Mouse (Mus musculus): ENCODE data around the gene Hist1h2bg.
"Not testable (repeated sequence)": the region's sequence is repeated elsewhere in the genome, so short reads cannot be mapped to it uniquely, and the experiment has no call there.

The Hist1h2bg gene

DNA sequence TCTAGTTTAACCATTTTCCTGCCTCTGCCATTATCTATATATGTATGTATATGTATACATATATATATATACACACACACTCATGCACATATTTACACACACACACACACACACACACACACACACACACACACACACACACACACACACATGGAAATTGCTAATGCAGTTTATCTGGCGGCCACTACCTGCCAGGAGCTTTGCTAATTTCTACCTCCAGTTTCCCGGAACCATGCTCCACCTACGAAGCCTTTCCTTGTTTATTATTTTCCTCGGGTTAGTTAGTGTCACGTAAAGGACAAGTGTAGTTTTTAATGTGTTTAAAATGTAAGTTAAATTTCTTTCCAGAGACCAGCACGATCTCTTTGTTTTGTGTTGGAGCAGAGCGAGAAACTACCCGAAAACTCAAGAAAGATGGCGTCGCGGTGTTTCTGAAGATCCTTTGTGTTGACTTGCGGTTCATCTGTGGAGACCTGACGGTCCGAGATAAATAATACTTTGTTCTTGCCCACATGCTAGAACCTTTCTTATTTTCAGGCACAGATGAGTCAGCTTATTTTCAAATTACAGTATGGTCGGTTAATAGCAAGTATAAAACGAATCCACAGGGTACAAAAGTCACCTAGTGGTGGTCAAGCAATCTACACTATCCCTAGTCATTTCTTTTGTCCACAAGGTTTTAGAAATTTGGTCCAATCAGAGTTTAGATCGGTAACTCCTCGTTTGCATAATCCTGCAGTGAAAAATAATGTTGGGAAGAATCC is 8.3 kb upstream of the Hist1h2bg start:
- DNase-seq (ENCODE audit: low spot score): peak; percentile 78

DNA sequence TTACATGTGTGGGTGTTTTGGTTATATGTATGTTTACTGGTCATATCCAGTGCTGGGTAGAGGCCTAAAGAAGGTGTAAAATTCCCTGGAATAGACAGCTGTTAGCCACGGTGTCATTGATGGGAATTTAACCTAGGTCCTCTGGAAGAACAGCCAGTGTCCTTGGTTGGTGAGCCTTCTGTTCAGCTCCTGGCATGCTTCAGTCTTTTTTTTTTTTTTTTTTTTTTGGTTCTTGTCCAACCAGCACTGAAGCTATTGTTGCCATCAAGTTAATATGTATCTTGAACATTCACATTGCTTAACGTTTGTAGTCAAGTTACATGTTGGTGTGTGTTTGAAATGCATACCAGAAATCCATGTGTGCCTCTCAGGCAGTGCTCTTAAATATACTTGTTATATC is 6.7 kb upstream of the Hist1h2bg start:
- DNase-seq (ENCODE audit: low spot score): no peak

DNA sequence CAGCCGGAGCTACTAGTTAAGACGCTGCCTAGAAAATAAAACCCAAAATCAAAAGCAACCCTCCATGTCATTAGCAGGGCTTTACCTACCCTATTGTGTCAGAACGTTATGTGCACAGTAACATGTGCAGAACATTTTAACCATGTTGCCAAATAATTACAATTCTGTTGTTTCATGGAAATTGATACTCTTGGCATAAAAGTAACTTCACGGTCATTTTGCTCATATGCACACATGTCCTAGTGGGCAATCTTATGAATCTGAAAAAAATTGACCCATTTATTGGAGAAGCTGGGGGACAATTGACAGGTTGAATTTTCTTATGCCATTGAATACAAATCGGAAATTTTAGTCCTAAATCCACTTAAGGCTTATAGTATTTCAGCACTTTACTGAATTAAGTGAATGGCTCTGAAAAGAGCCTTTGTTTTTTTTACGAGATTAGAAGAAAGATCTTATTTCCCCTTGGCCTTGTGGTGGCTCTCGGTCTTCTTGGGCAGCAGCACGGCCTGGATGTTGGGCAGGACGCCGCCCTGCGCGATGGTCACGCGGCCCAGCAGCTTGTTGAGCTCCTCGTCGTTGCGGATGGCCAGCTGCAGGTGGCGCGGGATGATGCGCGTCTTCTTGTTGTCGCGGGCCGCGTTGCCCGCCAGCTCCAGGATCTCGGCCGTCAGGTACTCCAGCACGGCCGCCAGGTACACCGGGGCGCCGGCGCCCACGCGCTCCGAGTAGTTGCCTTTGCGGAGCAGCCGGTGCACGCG is 755 bp upstream of the Hist1h2bg start:
- not testable (repeated sequence) for DNase-seq (ENCODE audit: low spot score)

DNA sequence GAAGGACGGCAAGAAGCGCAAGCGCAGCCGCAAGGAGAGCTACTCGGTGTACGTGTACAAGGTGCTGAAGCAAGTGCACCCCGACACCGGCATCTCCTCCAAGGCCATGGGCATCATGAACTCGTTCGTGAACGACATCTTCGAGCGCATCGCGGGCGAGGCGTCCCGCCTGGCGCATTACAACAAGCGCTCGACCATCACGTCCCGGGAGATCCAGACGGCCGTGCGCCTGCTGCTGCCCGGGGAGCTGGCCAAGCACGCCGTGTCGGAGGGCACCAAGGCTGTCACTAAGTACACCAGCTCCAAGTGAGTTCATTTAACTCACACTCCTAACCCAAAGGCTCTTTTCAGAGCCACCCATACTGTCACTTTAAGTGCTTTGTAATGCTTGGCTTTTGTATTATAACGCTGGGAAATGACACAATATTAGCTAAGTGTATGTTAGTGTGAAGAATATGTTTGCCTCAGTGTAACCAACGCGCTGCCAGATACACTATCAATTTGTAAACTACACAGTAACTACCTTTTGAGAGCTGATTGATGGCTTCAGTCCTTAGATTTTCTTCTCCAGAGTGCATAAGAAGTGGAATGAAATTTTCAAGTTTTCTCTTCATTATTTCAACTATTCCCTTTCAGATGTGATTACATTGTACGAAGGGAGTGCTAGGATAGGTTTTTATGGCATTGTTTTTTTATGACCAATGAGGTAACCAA is 465 bp downstream of the Hist1h2bg start:
- peak; percentile 68 for DNase-seq (ENCODE audit: low spot score)

DNA sequence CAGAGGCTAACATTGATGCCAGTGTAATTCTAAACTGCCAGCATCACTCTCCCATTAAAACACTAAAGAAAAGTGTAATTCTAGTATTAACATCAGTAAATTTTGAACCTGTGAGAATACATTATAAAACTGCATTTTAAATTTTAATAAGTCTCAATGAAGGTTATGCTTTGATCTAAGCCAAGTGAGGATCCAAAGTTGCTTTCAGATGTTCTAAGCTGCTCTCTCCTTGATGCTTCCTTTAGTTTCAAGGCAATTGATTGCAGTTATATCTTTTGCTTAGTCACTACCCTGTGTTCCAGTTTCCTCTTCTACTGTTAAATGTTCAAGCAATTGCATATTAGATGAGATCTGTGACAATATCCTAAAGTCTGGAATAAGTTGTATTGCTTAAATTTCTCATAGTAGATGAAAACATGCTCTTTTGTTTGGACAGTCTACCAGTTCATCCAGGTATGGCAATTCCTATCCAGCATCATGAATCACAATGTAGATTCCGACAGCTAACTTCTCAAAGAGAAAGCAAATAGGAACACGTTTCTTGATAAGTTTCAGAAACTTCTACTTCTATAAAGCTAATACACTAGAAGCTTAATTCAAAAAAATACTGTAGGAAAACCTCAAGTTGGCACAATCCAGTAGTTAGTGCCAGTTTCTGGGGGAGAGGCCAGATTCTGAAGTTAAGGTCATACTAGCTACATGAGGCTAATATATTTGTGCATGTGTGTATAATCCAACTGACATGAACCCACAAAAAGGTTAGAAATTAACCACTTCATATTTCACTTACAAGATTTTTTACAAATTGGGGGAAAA is 1.2 kb downstream of the Hist1h2bg start:
- peak; percentile 54 for DNase-seq (ENCODE audit: low spot score)

DNA sequence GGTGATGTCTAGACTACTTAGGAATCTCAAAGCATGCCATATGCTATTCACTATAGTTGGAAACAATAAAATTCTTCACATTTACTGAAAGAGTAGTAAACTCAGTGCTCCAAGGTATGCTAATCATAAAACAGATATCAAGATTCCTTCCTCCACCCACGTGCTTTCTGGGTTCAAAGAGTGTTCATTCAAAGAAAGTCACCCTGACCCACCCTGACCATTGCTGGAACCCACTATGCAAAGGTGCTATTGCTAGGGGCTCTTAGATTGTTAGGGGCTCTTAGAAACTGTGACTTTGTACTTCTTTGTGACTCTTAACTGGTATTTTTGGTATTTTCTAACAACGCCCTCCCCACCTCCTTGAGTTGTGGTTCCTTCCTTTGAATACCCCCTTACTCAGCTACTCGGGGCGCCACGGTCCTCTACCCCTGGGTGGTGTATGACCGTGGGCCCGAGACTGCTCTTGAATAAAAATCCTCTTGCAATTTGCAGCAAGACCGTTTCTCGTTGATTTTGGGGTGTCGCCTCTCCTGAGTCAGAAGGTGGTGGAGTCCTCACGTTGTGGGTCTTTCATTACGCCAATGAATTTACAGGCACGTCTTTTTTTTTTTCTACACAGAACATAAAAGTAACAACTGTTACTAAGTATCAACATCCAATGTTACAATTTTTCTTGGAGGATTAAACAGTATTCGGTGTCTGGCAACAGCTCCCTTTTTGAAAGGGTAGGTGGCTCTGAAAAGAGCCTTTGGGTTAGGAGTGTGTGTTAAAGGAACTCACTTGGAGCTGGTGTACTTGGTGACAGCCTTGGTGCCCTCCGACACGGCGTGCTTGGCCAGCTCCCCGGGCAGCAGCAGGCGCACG is 2.1 kb downstream of the Hist1h2bg start:
- DNase-seq (ENCODE audit: low spot score): not testable (repeated sequence)

DNA sequence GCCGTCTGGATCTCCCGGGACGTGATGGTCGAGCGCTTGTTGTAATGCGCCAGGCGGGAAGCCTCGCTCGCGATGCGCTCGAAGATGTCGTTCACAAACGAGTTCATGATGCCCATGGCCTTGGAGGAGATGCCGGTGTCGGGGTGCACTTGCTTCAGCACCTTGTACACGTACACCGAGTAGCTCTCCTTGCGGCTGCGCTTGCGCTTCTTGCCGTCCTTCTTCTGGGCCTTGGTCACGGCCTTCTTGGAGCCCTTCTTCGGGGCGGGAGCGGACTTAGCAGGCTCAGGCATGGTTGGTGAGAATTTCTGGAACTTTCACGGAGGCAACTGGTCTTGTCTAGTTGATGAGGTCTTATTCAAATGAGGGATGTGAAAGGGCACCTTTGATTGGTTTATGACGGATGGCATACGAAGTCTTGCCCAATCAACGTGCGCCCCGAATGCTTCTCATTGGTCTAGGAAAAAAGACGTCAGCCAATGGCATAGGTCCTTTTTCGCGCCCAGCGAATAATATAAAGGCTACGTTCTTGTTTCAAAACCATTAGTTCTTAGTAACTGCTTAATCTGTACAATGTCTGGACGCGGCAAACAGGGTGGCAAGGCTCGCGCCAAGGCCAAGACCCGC is 2.8 kb downstream of the Hist1h2bg start, which contains the start of the genes Hist1h2bf and Hist1h2ad:
Gene Hist1h2bf (minus strand): TSS at position 299 of the 627 bp plus-strand sequence.
Gene Hist1h2ad (plus strand): TSS at position 484 of the 627 bp plus-strand sequence.
- peak; percentile 98 for DNase-seq (ENCODE audit: low spot score)

DNA sequence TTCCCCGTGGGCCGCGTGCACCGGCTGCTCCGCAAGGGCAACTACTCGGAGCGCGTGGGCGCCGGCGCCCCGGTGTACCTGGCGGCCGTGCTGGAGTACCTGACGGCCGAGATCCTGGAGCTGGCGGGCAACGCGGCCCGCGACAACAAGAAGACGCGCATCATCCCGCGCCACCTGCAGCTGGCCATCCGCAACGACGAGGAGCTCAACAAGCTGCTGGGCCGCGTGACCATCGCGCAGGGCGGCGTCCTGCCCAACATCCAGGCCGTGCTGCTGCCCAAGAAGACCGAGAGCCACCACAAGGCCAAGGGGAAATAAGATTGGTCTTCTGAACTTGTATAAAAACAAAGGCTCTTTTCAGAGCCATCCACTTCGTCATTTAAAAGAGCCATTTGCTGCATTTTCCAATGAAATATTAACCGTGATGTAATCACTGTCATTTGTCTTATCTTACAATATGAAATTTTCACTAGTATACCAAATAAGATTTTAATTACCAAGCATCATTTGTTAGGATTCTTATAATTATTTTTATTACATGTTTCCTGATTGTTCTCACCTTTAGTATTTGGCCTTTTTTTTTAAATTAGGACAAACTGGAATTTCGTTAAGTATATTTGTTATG is 3.5 kb downstream of the Hist1h2bg start:
- not testable (repeated sequence) for DNase-seq (ENCODE audit: low spot score)

DNA sequence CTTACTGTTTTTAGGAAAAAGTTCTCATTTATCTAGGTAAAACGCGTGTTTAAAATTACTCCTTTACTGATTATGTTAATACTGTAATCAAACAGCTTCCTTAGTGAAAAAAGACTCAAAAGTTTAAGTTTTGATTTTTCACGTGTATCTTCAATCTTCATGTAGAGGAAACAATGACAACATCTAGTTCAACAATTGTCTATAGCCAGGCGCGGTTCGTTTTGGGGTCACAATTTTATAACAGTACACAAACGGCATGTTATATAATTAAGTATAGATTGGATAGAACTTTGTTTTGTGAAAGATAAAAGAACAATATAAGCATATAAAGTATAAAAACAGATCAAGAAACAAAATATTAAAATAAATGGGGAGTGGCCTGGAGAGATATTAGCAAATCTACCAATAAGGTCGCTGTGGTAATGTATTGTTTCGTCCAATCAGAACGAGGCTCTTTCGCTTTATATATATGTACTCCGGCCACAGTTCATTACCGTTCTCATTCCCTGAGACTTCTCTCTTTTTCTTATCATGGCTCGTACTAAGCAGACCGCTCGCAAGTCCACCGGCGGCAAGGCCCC is 4.2 kb downstream of the Hist1h2bg start, which contains the start of gene Hist1h3d:
Gene Hist1h3d (plus strand): TSS at position 493 of the 581 bp plus-strand sequence.
- peak; percentile 89 for DNase-seq (ENCODE audit: low spot score)

DNA sequence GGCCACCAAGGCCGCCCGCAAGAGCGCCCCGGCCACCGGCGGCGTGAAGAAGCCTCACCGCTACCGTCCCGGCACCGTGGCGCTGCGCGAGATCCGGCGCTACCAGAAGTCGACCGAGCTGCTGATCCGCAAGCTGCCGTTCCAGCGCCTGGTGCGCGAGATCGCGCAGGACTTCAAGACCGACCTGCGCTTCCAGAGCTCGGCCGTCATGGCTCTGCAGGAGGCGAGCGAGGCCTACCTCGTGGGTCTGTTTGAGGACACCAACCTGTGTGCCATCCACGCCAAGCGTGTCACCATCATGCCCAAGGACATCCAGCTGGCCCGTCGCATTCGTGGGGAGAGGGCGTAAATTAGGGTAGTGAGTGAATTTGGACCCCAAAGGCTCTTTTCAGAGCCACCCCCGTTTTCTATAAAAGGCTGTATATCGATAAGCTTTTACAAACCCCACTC is 4.7 kb downstream of the Hist1h2bg start:
- DNase-seq (ENCODE audit: low spot score): not testable (repeated sequence)

DNA sequence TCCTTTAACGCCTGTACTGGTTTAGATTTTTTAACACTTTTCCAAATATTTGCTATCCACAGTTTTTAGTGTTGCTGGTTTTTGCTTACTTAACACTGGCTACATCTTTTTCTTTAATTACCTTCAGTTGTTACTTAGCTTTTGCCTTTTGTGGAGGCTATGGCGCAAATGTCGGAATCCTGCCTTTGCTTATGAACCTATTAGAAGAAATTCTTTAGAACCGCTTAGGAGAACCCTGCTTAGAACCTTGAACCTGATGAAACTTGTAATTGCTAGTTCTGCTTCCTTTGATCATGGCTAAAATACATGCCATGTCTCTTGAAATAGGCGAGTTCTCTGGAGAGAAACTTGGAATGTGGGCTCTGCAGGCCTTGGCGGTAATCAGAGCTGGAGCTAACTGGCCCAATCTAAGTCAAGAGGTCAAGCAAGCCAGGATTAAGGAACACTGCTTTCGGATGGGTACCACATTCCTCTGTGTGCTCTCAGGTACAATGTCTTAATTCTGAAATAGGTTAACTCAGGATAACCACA is 5.2 kb downstream of the Hist1h2bg start:
- DNase-seq (ENCODE audit: low spot score): peak; percentile 74

DNA sequence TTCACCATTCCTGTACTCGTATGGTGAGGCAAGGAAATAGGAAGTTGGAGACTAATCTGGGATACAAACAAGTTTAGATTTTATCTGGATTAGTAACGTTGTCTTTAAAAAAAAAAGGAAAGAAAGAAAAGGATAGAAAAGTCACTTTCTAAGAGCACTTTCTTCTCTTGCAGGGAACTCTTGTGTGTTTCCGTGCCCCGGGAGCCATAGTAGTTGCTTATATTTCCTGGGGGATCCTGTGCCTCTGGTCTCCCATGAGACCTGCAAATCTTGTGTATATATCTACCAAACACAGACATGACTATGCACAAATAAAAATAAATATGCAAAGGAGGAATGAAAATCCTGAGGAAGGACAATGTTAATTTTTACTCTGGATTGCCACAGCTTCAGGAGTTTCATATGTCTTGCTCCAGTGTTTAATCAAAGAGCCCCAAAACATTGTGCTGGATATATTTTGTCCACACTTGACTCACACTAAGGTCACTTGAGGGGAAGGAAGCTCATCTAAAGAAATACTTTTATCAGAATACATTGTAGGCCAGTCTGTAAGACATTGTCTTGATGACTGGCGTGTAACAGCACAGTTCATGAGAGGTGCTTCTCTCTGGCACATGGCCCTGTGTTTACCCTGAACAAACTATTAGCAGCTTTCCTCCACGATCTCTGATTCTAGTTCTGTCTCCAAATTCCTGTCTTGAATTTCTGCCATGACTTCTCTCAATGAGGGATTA is 5.9 kb downstream of the Hist1h2bg start:
- no peak for DNase-seq (ENCODE audit: low spot score)

DNA sequence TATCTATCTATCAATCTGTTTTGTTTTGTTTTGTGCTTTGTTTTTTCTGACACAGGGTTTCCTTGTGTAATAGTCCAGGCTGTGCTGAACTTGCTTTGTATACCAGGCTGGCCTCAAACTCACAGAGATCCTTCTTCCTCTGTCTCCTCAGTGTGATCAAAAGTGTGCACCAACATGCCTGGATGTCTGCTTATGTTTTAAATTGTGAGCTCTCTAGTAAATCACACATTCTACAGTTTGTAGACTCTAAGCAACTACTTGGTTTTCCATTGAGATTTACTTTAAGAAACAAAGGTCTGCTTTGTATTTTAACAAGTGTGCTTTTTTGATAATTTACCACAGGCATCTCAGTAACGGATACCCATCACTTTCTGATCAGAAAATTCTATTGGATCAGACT is 6.6 kb downstream of the Hist1h2bg start:
- no peak for DNase-seq (ENCODE audit: low spot score)

DNA sequence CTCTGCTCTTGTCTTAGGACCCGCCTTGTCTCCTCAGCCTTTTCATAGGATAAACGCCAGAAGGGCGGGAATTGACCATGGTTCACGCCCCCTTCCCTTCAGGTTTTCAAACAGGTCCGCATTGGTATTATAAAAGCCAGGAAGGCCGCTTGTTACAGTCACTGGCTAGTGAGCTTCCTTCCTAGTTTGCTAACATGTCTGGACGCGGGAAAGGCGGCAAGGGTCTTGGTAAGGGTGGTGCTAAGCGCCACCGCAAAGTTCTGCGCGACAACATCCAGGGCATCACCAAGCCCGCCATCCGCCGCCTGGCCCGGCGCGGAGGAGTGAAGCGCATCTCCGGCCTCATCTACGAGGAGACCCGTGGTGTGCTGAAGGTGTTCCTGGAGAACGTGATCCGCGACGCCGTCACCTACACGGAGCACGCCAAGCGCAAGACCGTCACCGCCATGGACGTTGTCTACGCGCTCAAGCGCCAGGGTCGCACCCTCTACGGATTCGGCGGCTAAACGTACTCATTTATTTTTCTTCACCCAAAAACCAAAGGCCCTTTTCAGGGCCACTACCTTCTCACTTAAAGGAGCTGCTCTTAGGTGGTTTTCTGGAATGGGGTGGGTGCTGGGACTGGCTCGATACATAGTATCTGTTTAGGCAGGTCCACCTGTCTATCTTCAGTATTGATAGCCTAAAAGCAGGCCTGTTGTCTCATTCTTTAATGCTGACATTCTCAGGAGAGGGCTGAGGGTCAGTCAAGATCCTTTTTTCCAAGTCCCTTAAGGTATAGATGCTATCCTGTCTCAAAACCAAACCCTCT is 10.4 kb downstream of the Hist1h2bg start, which contains the start of gene Hist1h4d:
Gene Hist1h4d (plus strand): TSS at position 191 of the 811 bp plus-strand sequence.
- peak; percentile 94 for DNase-seq (ENCODE audit: low spot score)

DNA sequence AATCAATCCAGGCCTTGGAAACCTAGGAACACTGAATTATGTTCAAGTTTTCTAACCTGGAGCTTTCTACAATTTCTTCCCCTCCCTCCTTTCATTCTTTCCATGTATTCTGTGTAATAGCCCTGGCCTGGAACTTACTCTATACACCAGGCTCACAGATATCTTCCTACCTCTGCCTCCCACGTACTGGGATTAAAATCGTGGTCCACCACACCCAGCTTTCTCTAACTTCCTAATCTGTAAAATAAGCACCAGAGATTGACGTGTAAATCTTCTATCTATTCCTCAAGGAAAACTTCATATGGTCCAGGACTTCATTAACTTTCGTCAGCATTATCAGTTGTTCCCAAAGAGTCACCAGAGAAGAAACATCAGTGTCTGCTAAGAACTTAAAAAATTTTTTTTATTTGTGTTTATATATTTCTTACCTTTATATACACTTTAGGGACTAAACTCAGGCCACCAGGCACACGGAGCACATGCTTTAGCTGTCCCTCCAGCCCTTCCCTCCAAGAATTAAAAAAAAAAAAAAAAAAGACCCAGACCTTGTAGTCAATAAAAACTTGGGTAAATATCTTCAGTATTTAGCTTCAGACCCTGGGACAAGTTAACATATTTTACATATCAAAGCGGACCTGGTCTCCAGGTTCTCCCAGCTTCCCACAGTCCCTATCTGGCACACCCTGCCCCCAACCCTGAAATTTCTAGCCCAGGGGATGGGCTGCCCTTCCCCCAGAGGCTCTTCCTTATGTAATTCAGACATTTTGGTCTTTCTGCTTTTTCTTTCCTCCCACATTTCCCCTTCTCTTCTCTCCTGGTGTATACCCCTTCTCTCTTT is 11.2 kb downstream of the Hist1h2bg start:
- peak; percentile 47 for DNase-seq (ENCODE audit: low spot score)

DNA sequence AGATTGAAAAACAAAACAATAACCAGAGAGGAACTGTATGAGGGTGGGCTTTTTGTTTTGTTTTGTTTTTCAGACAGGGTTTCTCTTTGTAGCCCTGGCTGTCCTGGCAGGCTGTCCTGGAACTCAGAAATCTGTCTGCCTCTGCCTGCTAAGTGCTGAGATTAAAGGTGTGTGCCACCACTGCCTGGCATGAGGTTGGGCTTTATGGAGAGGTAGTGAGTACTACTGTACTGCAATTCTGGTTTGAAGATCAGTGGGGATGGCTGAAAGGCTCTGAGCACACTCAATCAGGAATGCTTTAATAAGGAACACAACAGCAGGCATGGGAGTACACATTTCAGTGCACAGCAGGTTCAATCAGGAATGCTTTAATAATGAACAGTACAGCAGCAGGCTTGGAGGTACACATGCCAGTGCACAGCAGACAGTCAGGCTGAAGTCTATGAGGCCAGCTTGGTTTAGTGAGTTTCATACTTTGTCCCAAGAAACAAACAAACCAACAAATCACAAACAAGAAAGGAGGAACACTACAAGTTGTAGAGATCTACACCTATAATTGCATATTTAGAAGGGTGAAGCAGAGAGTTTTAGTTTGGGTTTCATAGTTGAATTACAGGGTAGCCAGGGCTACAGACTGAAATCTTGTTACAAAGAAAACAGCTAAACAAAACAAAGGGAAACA is 12.3 kb downstream of the Hist1h2bg start:
- DNase-seq (ENCODE audit: low spot score): peak; percentile 47

Measured in embryo, embryonic 10 days (tissue).